Mouse (Mus musculus): Measurements from ENCODE around the gene Tor2a. TPM values are rescaled to one million over a fixed set of nuclear protein-coding genes. Genes with fewer than 3 reads are reported as not detected.

The Tor2a gene
- polyA plus RNA-seq (2021): 66.0 TPM

- ChIA-PET CTCF (interaction anchor here (0.7 to 3.8 kb wide), 22 partner anchors 9 to 171 kb away, joined by 3 to 27 read pairs (median 4); partner anchors contain the start of gene Cdk9), POLR2A (interaction anchor here (0.7 to 2.2 kb wide), 5 partner anchors 43 to 99 kb away, joined by 3 to 15 read pairs (median 4); partner anchors contain the start of gene Cdk9)
- ATAC-seq (peak; percentile 92), DNase-seq (ENCODE audit: low read depth, low spot score) (peak; percentile 89)
- no peaks in the 10 kb centered on the region for H3K27me3 ChIP-seq
- in situ Hi-C loops (cut with MboI; ENCODE audit: low pct_unique_long_range_greater_than_20kb): loop anchor here (5.0 kb wide), 1 partner anchor 45 kb away; the partner anchor contains the start of gene Cdk9
- TF ChIP-seq CTCF (IDR thresholded peaks at IDR 0.05): no peak
Measured at GRCm38 (mm10) chr2:32757056-32757845, at the start of gene Tor2a. TSS of gene Tor2a (plus strand) at chr2:32757234.

DNA sequence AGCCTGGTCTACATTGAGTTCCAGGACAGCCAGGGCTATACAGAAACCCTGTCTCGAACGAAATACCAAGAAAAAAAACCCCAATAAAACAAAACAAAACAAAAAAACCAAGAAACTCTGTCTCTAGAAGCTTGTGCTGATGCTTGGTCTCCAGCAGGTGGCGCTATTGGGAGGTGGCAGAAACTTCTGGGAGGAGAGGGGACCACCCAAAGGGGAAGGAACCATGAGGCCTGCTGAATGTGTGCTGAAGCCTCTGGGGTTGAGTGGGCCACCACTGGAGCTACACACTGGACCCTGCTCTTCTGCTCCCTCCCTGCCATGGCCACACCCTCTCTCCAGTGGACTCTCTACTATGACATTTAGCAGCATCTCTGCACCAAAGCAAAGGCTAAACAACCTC lies 48.4 kb upstream of the Tor2a start:
- ATAC-seq: no peak
- H3K27me3 ChIP-seq: no peaks in the 10 kb centered on the region
- POLR2A ChIA-PET: interaction anchor here (1.1 kb wide), 3 partner anchors 9 to 78 kb away, joined by 3 read pairs; partner anchors contain the start of gene Tor2a

DNA sequence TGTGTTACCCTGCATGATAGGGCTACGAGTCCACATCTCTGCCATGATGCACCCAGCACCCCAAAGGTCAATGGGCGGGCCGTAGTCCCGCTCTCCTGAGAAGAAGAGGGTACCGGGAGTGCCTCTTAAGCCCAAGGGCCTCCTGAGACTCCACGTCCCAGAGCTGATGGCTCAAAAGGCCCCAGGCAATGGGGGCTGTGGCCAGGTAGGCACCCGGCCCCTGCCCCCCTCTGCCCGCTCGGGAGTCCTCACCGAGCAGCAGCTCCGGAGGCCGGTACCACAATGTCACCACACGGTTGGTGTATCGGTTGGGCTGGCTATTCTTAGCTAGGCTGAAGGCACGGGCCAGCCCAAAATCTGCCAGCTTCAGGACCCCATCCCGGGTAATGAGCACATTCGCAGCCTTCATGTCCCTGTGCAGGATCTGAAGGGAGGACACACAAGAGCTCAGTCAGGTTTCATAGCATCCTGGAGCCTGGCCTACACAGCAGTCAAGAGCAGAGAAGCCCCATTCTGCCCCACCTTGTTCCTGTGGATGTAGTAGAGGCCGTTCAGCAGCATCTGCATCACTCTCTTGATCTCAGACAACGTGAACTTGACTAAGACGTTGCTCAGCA lies 47.4 kb upstream of the Tor2a start:
- in situ Hi-C loops (cut with MboI; ENCODE audit: low pct_unique_long_range_greater_than_20kb): loop anchor here (5.0 kb wide), 2 partner anchors 48 to 143 kb away; partner anchors contain the start of gene Tor2a
- H3K27me3 ChIP-seq: no peaks in the 10 kb centered on the region
- DNase-seq (ENCODE audit: low read depth, low spot score) (no peak), ATAC-seq (no peak)
- TF ChIP-seq CTCF (IDR thresholded peaks at IDR 0.05): no peak
- ChIA-PET CTCF (interaction anchor here (0.7 to 2.1 kb wide), 11 partner anchors 13 to 133 kb away, joined by 3 to 7 read pairs (median 4); partner anchors contain the start of genes St6galnac4 and Tor2a), POLR2A (interaction anchor here (0.7 to 1.1 kb wide), 4 partner anchors 10 to 79 kb away, joined by 3 read pairs; partner anchors contain the start of gene Tor2a)

More for the DNA sequence above, 48.4 kb upstream of the Tor2a start:
- CTCF ChIA-PET: interaction anchor here (0.7 to 2.1 kb wide), 12 partner anchors 12 to 132 kb away, joined by 3 to 7 read pairs (median 5); partner anchors contain the start of genes St6galnac4 and Tor2a
- no peak for TF ChIP-seq CTCF (IDR thresholded peaks at IDR 0.05)
- in situ Hi-C loops (cut with MboI; ENCODE audit: low pct_unique_long_range_greater_than_20kb): no loop called here
- DNase-seq (ENCODE audit: low read depth, low spot score): no peak

GRCm38 (mm10) chr2:32710425-32710824 lies 46.6 kb upstream of the Tor2a start:
- no peak for TF ChIP-seq CTCF (IDR thresholded peaks at IDR 0.05)
- H3K27me3 ChIP-seq: no peaks in the 10 kb centered on the region
- DNase-seq (ENCODE audit: low read depth, low spot score) (no peak), ATAC-seq (no peak)
- in situ Hi-C loops (cut with MboI; ENCODE audit: low pct_unique_long_range_greater_than_20kb): loop anchor here (5.0 kb wide), 2 partner anchors 47 to 142 kb away; partner anchors contain the start of gene Tor2a
- ChIA-PET CTCF (interaction anchor here (0.9 kb wide), 1 partner anchor 47 kb away, joined by 3 read pairs; the partner anchor contains the start of gene Tor2a), POLR2A (interaction anchor here (0.7 to 1.4 kb wide), 2 partner anchors 11 to 31 kb away, joined by 3 read pairs; no protein-coding TSS in a partner anchor)

DNA sequence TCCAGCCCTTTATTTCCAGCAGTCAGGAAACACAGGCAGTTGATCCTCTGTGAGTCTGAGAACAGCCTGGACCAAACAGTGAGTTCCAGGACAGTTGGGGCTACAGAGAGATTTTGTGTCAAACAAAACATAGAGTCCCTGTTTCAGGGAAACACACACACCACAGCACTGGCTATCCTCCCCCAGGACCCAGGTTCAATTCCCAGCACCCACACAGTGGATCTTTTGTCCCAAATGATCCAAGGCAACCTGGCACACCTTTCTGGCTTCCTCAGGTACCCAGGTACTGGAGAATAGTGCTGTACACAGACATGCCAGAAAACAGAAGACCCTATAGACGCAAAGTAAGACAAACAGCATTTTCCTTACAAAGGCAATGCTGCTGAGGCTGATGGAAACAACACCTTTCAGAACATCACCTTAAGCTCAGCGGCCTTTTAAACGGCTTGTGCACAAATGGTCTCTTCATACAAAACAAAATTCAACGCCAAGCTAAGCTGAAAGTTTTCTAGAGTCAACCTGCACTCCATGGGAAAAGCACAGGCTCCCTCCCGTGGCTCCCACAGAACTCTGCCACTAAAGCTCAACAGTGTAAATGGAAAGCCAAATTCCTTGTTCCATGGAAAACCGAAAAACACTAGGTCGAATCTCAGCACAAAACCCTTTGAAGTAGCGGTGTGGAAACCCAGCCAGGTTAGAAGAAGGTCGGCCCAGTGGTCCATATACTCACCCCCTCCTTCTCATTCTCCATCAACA lies 45.6 kb upstream of the Tor2a start:
- ChIA-PET CTCF (no interaction called here), POLR2A (interaction anchor here (1.2 to 1.4 kb wide), 3 partner anchors 8 to 130 kb away, joined by 3 to 4 read pairs (median 3); no protein-coding TSS in a partner anchor)
- in situ Hi-C loops (cut with MboI; ENCODE audit: low pct_unique_long_range_greater_than_20kb): loop anchor here (5.0 kb wide), 2 partner anchors 46 to 141 kb away; partner anchors contain the start of gene Tor2a
- no peak for ATAC-seq
- no peak for DNase-seq (ENCODE audit: low read depth, low spot score)
- no peaks in the 10 kb centered on the region for H3K27me3 ChIP-seq
- TF ChIP-seq CTCF (IDR thresholded peaks at IDR 0.05): no peak

- peak; percentile 27 for ATAC-seq
- DNase-seq (ENCODE audit: low read depth, low spot score): no peak
- in situ Hi-C loops (cut with MboI; ENCODE audit: low pct_unique_long_range_greater_than_20kb): loop anchor here (5.0 kb wide), 2 partner anchors 45 to 140 kb away; partner anchors contain the start of gene Tor2a
Measured at GRCm38 (mm10) chr2:32712108-32712551, 44.9 kb upstream of the Tor2a start.

DNA sequence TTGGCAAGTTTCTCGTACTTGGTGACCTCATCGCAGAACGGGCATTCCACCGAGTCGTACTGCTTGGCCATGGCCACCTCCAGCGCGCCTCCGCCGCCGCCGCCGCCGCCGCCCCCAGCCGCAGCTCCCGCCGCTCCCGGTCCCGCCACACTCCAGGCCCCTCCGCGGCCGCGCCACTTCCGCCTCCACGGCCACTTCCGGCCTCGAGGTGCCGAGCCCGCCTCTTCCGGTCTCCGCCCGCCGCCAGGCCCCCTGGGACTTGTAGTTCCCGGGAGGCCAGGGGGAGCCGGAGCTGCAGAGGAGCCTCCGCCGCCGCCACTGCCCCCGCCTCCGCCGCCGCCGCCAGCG lies 44.5 kb upstream of the Tor2a start:
- in situ Hi-C loops (cut with MboI; ENCODE audit: low pct_unique_long_range_greater_than_20kb): loop anchor here (5.0 kb wide), 2 partner anchors 45 to 140 kb away; partner anchors contain the start of gene Tor2a
- POLR2A ChIA-PET: interaction anchor here (1.0 to 1.3 kb wide), 3 partner anchors 9 to 129 kb away, joined by 3 to 4 read pairs (median 4); partner anchors contain the start of gene Tor2a

More at GRCm38 (mm10) chr2:32712108-32712551, 44.9 kb upstream of the Tor2a start:
- H3K27me3 ChIP-seq: no peaks in the 10 kb centered on the region
- no peak for TF ChIP-seq CTCF (IDR thresholded peaks at IDR 0.05)
- ChIA-PET POLR2A (interaction anchor here (1.0 to 1.3 kb wide), 3 partner anchors 9 to 129 kb away, joined by 3 to 4 read pairs (median 4); partner anchors contain the start of gene Tor2a), CTCF (no interaction called here)

GRCm38 (mm10) chr2:32712934-32713817 lies 43.9 kb upstream of the Tor2a start, which contains the start of gene Cdk9:
TSS of gene Cdk9 (minus strand) at chr2:32713076.
- H3K27me3 ChIP-seq: no peaks in the 10 kb centered on the region
- no peak for TF ChIP-seq CTCF (IDR thresholded peaks at IDR 0.05)
- no peak for DNase-seq (ENCODE audit: low read depth, low spot score)
- POLR2A ChIA-PET: interaction anchor here (0.6 to 2.8 kb wide), 4 partner anchors 37 to 103 kb away, joined by 4 to 15 read pairs (median 4); partner anchors contain the start of gene Tor2a
- in situ Hi-C loops (cut with MboI; ENCODE audit: low pct_unique_long_range_greater_than_20kb): loop anchor here (5.0 kb wide), 2 partner anchors 44 to 139 kb away; partner anchors contain the start of gene Tor2a
- CTCF ChIA-PET: interaction anchor here (0.8 to 1.9 kb wide), 7 partner anchors 24 to 225 kb away, joined by 3 to 14 read pairs (median 4); partner anchors contain the start of gene Tor2a
- peak; percentile 70 for ATAC-seq

More for the DNA sequence above, 44.5 kb upstream of the Tor2a start:
- peak; percentile 61 for ATAC-seq
- CTCF ChIA-PET: interaction anchor here (1.0 kb wide), 1 partner anchor 38 kb away, joined by 4 read pairs; no protein-coding TSS in a partner anchor
- H3K27me3 ChIP-seq: no peaks in the 10 kb centered on the region
- no peak for DNase-seq (ENCODE audit: low read depth, low spot score)
- TF ChIP-seq CTCF (IDR thresholded peaks at IDR 0.05): no peak

Data from Patski (cell line).